Mouse (Mus musculus) left cerebral cortex, postnatal 36 days (tissue): ENCODE results near the gene Tigar. TPM values are rescaled to one million over a fixed set of nuclear protein-coding genes. Genes with fewer than 3 reads are reported as not detected.

ENCODE experiments used
- DNase-seq, 2 experiments: peaks; one replicate each; pipeline ENCODE4 v3.0.0; 2021 to 2022; ENCODE audit warnings: low spot score in 2 of 2, mixed read lengths in 1 of 2
- intact Hi-C: fragments of 180-260 bp; cut with DNase I; formaldehyde crosslinking; loops from one replicate; pipeline ENCODE4 v1.15.1; 2025
- total RNA-seq, 2 experiments: library from RNA; stranded (reverse); gene quantifications; 2 replicates each; pipeline ENCODE4 v1.2.3; 2021

Gene Tigar
- total RNA-seq: 10 to 100 TPM; 24.1 to 25.0 TPM

GRCm38 (mm10) chr6:127109402-127109930 lies at the start of gene Tigar:
Tigar (minus strand) TSS chr6:127109557.
- DNase-seq: peak; percentile 94
- intact Hi-C loops: no loop called here

GRCm38 (mm10) chr6:127157321-127157720 lies 48.0 kb upstream of the Tigar start:
- no peak for DNase-seq
- intact Hi-C loops: no loop called here

GRCm38 (mm10) chr6:127155468-127155867 lies 46.1 kb upstream of the Tigar start:
- no peak for DNase-seq
- intact Hi-C loops: no loop called here

GRCm38 (mm10) chr6:127154708-127155268 lies 45.4 kb upstream of the Tigar start:
- no peak for DNase-seq
- intact Hi-C loops: loop anchor here (5.0 kb wide), 1 partner anchor 113 kb away; no protein-coding TSS in a partner anchor

DNA sequence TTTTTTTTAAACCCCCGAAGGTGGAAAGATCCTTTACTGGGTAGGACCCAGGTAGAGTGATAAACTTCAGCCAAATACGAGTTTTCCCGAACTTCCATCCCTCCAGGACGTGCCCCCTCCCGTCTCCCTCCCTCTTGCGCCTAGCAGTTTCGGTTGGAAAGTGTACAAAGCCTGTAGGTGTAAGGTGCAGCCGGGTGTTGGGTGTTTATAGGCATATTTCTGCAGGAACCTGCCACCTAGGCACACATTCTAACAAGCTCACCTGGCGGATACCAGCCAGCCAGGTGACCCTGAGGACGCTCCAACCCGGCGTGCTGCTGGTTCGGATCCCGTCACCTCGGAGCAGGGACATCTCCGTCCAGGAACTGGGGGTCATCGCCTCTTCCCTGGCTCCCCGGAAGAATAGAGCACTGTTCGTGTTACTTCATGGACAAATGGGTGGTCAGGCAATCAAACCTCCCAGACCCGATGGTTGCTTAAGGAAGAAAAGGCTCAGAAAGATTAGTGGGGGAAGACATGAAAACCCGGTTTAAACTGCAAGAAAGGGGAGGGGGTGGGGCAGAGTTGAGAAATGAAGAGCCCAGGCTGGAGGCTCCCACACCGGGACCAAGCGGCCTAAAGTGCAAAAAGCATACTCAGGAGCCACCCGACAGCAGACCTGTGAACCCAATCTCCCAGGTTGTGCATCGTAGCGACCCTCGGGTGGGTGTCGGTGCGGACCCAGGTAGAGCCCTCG lies 44.8 kb upstream of the Tigar start:
- intact Hi-C loops: loop anchor here (5.0 kb wide), 1 partner anchor 113 kb away; no protein-coding TSS in a partner anchor
- no peak for DNase-seq

GRCm38 (mm10) chr6:127153296-127153800 lies 44.0 kb upstream of the Tigar start:
- DNase-seq: no peak
- intact Hi-C loops: loop anchor here (5.0 kb wide), 1 partner anchor 114 kb away; no protein-coding TSS in a partner anchor

- intact Hi-C loops: loop anchor here (5.0 kb wide), 1 partner anchor 115 kb away; no protein-coding TSS in a partner anchor
- peak in 1 of 2 experiments; percentile 53 for DNase-seq
Measured at GRCm38 (mm10) chr6:127152106-127152951, 43.0 kb upstream of the Tigar start, which contains the start of gene Ccnd2. Ccnd2 (minus strand) TSS chr6:127152193.

- intact Hi-C loops: loop anchor here (5.0 kb wide), 1 partner anchor 116 kb away; no protein-coding TSS in a partner anchor
- DNase-seq: peak in 1 of 2 experiments; percentile 43
Measured at GRCm38 (mm10) chr6:127151565-127152105, 42.3 kb upstream of the Tigar start.

DNA sequence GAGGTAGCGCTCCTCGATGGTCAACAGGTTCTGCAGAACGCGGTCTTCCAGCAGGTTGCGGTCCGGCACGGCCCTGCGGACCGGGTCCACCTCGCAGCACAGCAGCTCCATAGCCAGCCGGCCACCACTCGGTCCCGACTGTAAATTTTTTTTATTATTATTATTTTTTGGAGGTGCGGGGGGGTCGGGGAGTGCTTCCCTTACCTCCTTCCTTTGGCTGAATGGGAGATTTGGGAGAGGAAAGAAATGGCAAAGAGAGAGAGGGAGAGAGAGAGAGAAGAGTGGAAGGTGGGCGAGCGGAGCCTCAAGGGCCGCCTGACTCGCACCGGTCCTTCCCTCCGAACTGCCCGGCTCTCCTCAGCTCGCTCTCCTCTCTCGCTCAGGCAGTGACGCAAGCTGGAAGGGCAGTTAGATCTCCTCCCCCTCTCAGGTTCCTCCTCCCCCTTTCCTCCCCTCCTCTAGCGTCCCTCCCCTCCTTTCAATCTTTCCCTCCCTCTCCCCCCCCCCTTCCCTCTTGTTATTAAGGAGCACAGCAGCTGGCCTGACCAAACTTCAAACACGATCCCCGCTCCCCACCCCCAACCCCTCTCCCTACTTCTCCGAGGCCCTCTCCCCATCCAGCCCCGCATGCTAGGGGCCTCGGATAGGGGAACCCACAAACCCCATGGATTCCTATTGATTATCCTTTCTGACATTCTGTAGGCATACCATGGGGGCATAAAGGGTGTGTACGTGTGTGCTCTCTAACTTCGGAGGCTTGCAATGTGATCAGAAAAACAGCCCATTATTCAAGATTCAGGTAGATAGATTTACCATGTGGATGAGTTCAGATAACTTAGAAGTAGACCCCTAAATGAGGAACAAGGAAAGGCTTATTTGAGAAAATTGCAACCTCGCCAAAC lies 41.6 kb upstream of the Tigar start:
- intact Hi-C loops: loop anchor here (5.0 kb wide), 1 partner anchor 116 kb away; no protein-coding TSS in a partner anchor
- DNase-seq: peak; percentile 65 to 66

GRCm38 (mm10) chr6:127149944-127150662 lies 40.7 kb upstream of the Tigar start:
- peak; percentile 56 to 68 for DNase-seq
- intact Hi-C loops: loop anchor here (5.0 kb wide), 2 partner anchors 117 to 177 kb away; no protein-coding TSS in a partner anchor

- DNase-seq: no peak
- intact Hi-C loops: loop anchor here (5.0 kb wide), 1 partner anchor 178 kb away; no protein-coding TSS in a partner anchor
Measured at GRCm38 (mm10) chr6:127149303-127149943, 40.1 kb upstream of the Tigar start.

- intact Hi-C loops: loop anchor here (5.0 kb wide), 1 partner anchor 179 kb away; no protein-coding TSS in a partner anchor
- no peak for DNase-seq
Measured at GRCm38 (mm10) chr6:127148526-127149302, 39.4 kb upstream of the Tigar start.

- intact Hi-C loops: loop anchor here (1.0 to 5.0 kb wide), 3 partner anchors 180 to 299 kb away; partner anchors contain the start of gene Parp11
- peak; percentile 74 to 80 for DNase-seq
Measured at GRCm38 (mm10) chr6:127147665-127148064, 38.3 kb upstream of the Tigar start.

DNA sequence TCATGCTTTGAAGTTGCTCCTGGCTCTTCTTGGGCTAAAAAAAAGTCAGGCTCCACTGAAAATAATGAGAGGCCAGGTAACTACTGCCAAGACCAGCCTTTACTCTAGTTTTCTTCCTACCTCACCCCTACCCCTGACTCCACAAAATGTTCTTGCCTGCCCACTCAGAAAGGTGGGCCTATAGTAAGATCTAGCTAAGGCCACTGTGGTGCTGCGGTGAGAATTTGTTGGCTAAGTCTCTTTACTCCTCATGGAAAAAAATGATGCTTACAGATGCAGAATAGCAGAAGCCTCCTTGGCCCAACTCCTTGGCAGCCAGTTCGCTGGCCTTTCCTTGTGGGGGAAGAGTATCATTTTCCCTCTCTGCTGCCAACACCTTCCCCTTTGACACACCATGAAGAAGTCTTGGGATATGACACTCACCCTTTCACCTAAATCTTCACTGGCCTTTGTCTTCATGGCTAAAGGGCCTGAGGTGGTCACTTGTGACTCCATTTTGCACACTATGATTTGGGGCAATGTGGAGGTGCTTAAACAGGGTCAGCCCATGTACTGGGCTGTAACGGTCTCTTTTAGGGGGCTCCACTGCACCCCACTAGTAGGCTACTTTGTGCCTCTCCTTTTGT lies 37.1 kb upstream of the Tigar start:
- no peak for DNase-seq
- intact Hi-C loops: loop anchor here (2.0 to 5.0 kb wide), 2 partner anchors 181 to 300 kb away; partner anchors contain the start of gene Parp11

DNA sequence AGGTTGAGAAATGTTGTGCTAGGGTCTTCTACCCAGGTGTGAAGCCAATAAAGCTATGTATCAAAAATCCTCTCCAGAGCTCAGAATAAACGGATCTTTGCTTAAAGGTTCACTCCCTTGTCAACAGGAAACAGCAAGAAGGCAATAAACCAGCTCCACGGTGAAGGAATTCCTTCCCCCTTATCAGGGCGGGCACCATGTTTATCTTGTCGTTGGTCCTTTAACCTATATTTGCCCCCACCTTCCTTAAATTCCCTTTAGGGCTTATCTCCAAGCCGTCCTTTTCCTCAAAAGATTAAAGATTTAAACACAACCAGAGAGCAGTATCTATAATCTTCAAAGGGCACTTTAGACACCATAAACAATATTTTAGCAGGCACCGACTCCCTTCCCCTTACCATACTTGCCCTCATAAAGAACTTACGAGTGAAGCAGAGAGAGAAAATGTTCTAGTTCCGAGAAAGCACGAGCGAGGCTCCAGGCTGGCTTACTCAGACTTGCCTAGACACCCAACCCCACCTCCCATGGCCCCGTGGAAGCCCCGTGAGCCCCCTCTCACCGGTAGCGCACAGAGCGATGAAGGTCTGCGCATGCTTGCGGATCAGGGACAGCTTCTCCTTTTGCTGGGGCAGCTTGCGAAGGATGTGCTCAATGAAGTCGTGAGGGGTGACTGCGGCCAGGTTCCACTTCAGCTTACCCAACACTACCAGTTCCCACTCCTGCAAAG lies 36.3 kb upstream of the Tigar start:
- DNase-seq: no peak
- intact Hi-C loops: loop anchor here (2.0 to 5.0 kb wide), 2 partner anchors 182 to 301 kb away; partner anchors contain the start of gene Parp11
